Mouse (Mus musculus) myocyte (in vitro differentiated cells): ENCODE measurements around the gene Ccdc163. TPM values are rescaled to one million over a fixed set of nuclear protein-coding genes. Genes with fewer than 3 reads are reported as not detected.
A peak's percentile ranks its signal among the peaks of the same experiment; 100 is the strongest.

ENCODE experiments used
- H3K27me3 ChIP-seq: one replicate; pipeline ENCODE4 v1.6.1; 2011; ENCODE audit not compliant: control insufficient read depth, insufficient read depth, insufficient read length
- H3K36me3 ChIP-seq: one replicate; pipeline ENCODE4 v1.6.1; 2011; ENCODE audit not compliant: control insufficient read depth, insufficient read depth
- H3K4me2 ChIP-seq: one replicate; pipeline ENCODE4 v1.6.1; 2011; ENCODE audit warnings: low read depth, control low read depth
- H3K4me3 ChIP-seq: one replicate; pipeline ENCODE4 v1.5.1; 2011; ENCODE audit warnings: mild to moderate bottlenecking, control low read depth, moderate library complexity
- H3K79me2 ChIP-seq: one replicate; pipeline ENCODE4 v1.6.1; 2011; ENCODE audit not compliant: control insufficient read depth, insufficient read depth
- H3ac ChIP-seq: one replicate; pipeline ENCODE4 v1.6.1; 2011; ENCODE audit not compliant: control insufficient read depth, insufficient read length
- CEBPB ChIP-seq: IDR thresholded peaks from 2 replicates; pipeline ENCODE4 v1.6.1; 2011; ENCODE audit warnings: mild to moderate bottlenecking, moderate library complexity; ENCODE audit not compliant: poor library complexity, insufficient read depth, severe bottlenecking
- E2F4 ChIP-seq: IDR thresholded peaks from one replicate; pipeline ENCODE4 v1.6.1; 2011; ENCODE audit warnings: mild to moderate bottlenecking, control low read depth, moderate library complexity; ENCODE audit not compliant: insufficient read depth
- MAX ChIP-seq: IDR thresholded peaks from one replicate; pipeline ENCODE4 v1.6.1; 2011; ENCODE audit warnings: low read depth, mild to moderate bottlenecking, control low read depth
- MYOD1 ChIP-seq, 3 experiments: IDR thresholded peaks; one replicate each; pipeline ENCODE4 v1.6.1; 2011; ENCODE audit warnings: control low read depth in 2 of 3, low read depth in 2 of 3, mild to moderate bottlenecking in 2 of 3, moderate library complexity in 1 of 3; ENCODE audit not compliant: insufficient read length in 2 of 3, control insufficient read depth in 1 of 3
- MYOG ChIP-seq, 3 experiments: IDR thresholded peaks; one replicate each; pipeline ENCODE4 v1.6.1; 2011; ENCODE audit warnings: control low read depth in 2 of 3, low read depth in 2 of 3, mild to moderate bottlenecking in 2 of 3; ENCODE audit not compliant: insufficient read length in 2 of 3, control insufficient read depth in 1 of 3, insufficient read depth in 1 of 3
- POLR2A ChIP-seq: IDR thresholded peaks from one replicate; pipeline ENCODE4 v1.6.1; 2011; ENCODE audit warnings: low read depth, mild to moderate bottlenecking, control low read depth, moderate library complexity; ENCODE audit not compliant: insufficient read length
- POLR2AphosphoS2 ChIP-seq: IDR thresholded peaks from one replicate; pipeline ENCODE4 v1.6.1; 2011; ENCODE audit warnings: low read depth, control low read depth; ENCODE audit not compliant: insufficient read length
- REST ChIP-seq: IDR thresholded peaks from one replicate; pipeline ENCODE4 v1.6.1; 2011; ENCODE audit warnings: mild to moderate bottlenecking, control low read depth, moderate library complexity; ENCODE audit not compliant: insufficient read depth, insufficient read length
- SRF ChIP-seq: IDR thresholded peaks from one replicate; pipeline ENCODE4 v1.6.1; 2011; ENCODE audit warnings: low read depth; ENCODE audit not compliant: control insufficient read depth, insufficient read length
- TCF12 ChIP-seq: IDR thresholded peaks from one replicate; pipeline ENCODE4 v1.6.1; 2011; ENCODE audit warnings: mild to moderate bottlenecking, control low read depth; ENCODE audit not compliant: poor library complexity, insufficient read depth, severe bottlenecking
- TCF3 ChIP-seq: IDR thresholded peaks from one replicate; pipeline ENCODE4 v1.6.1; 2011; ENCODE audit warnings: low read depth, control low read depth; ENCODE audit not compliant: insufficient read length
- USF1 ChIP-seq: IDR thresholded peaks from one replicate; pipeline ENCODE4 v1.6.1; 2011; ENCODE audit warnings: low read depth, mild to moderate bottlenecking, control low read depth, moderate library complexity
- polyA plus RNA-seq: library from polyadenylated mRNA; unstranded; fragments of >200 nt; fragmentation: generic; extraction: Trizol; gene quantifications from one replicate; pipeline ENCODE4 v1.2.1, GENCODE M21; 2012; ENCODE audit warnings: missing spikeins

Ccdc163 gene
- polyA plus RNA-seq, 1 experiment: 18.9 TPM

DNA sequence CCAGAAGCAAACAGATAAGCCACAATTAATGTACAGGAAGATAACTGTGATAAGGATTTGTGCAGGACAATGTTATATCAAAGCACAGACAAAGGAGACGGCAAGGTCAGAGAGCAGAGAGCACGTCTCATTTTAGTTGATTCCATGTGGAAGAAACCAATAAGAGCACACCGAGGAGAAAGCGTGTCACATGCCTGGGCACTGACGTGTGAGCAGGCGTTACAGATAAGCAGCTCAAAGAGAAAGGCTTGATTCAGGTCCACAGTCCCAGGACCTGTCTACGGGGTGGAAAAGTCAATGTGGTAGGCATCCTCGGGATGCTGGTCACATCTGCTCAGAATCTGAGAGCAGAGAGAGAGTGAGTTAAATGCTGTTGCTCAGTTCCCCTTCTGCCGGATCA, 22.8 kb downstream of the Ccdc163 start:
- TF ChIP-seq TCF12 (no peak), POLR2AphosphoS2 (no peak), USF1 (no peak), MAX (no peak), REST (no peak), CEBPB (no peak), MYOD1 (IDR thresholded peaks at IDR 0.05; ENCODE audit: control insufficient read depth in 1 of 3, insufficient read length in 2 of 3, low read depth in 2 of 3) (no peak), MYOG (IDR thresholded peaks at IDR 0.05; ENCODE audit: control insufficient read depth in 1 of 3, insufficient read depth in 1 of 3, insufficient read length in 2 of 3, low read depth in 2 of 3) (no peak), E2F4 (no peak), SRF (no peak), POLR2A (no peak)
- Histone ChIP-seq H3K79me2 (peaks cover 14% of the 10 kb centered on the region), H3ac (no peak overlapping the region), H3K4me3 (no peak overlapping the region), H3K36me3 (no peaks in the 10 kb centered on the region), H3K27me3 (no peaks in the 10 kb centered on the region), H3K4me2 (no peak overlapping the region)

DNA sequence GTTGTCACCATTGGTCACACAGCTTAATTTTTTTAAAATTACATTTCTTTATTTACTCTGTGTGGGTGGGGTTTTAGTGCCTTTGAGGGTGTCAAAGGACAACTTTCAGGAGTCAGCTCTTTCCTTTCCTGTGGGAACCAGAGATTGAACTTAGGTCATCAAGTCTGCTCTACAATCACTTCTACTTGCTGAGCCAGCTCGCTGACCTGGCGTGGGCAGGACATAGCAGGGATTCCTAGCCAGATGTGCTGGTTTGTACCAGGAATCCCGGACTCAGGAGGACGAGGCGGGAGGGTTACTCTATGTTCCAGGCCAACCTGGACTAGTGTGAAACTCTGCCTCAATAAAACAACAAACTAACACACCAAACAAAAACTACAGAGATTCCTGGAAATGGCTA, 24.0 kb downstream of the Ccdc163 start:
- Histone ChIP-seq H3K79me2 (peaks cover 8% of the 10 kb centered on the region), H3K27me3 (no peaks in the 10 kb centered on the region), H3K4me3 (no peak overlapping the region), H3K36me3 (no peaks in the 10 kb centered on the region), H3ac (no peak overlapping the region), H3K4me2 (no peak overlapping the region)
- TF ChIP-seq POLR2A (no peak), MYOD1 (IDR thresholded peaks at IDR 0.05; ENCODE audit: control insufficient read depth in 1 of 3, insufficient read length in 2 of 3, low read depth in 2 of 3) (no peak)

DNA sequence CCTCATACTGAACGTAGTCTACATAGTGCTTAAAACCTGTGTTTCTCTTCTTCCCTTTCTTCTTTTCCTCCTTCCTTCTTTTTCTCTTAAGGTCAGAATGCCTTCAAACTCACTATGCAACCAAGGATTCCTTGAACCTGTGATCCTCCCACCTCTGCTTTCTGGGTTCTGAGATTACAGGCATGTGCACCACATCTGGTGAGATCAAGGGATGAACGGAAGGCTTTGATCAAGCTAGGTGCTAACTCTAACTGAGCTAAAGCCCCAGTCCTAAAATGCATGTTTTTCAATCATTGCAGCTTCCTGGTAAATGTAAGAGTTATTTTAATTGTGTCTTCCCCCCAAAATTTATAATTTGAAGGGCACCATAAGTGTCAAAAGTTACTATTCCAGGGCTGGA, 26.7 kb downstream of the Ccdc163 start:
- Histone ChIP-seq H3K4me3 (no peak overlapping the region), H3K27me3 (no peaks in the 10 kb centered on the region), H3K36me3 (peaks cover 2% of the 10 kb centered on the region), H3K4me2 (no peak overlapping the region), H3ac (no peak overlapping the region), H3K79me2 (no peaks in the 10 kb centered on the region)
- TF ChIP-seq SRF (no peak), MAX (no peak), REST (no peak), TCF3 (no peak), CEBPB (no peak), TCF12 (no peak), E2F4 (no peak), POLR2A (no peak), MYOD1 (IDR thresholded peaks at IDR 0.05; ENCODE audit: control insufficient read depth in 1 of 3, insufficient read length in 2 of 3, low read depth in 2 of 3) (no peak), POLR2AphosphoS2 (no peak), MYOG (IDR thresholded peaks at IDR 0.05; ENCODE audit: control insufficient read depth in 1 of 3, insufficient read depth in 1 of 3, insufficient read length in 2 of 3, low read depth in 2 of 3) (no peak), USF1 (no peak)

DNA sequence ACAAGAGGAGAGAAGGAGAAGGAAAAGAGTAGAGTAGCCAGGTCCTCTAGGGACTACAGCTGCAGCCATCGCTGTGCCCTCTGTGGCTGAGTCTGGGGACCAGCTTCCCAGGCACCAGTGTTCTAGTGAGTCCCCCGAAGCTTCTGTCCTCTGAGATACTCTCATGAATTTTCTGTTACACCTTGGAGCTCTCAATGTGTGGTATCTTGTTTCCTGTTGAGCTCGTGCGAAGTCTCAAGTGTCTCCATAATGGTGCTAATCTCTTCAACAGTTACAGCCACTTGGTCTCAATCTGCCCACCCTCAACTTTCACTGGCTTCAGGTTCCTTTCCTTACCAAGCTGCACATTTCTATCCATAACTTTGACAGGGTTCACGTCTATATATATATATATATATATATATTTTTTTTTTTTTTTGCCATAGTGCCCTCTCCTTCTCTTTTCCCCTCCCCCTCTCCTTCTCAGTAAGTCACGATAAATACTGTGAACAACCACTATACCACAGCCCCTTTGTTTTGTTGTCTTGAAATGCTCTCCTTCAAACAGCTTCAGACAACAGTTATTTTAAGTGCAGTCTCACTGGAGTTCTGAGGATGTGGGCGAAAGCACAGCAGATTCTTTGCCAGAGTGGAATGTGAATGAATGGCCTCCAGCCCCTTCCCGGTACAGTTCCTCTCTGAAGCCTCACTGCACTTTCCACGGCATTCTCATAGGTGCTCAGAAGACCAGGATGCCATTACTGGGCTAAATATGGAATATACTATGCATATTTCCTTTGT, 30.9 kb downstream of the Ccdc163 start:
- peaks cover 2% of the 10 kb centered on the region for H3K36me3 ChIP-seq
- no peak overlapping the region for H3K4me2 ChIP-seq
- no peak overlapping the region for H3ac ChIP-seq
- TF ChIP-seq SRF: no peak
- no peaks in the 10 kb centered on the region for H3K79me2 ChIP-seq
- no peaks in the 10 kb centered on the region for H3K27me3 ChIP-seq
- H3K4me3 ChIP-seq: no peak overlapping the region

DNA sequence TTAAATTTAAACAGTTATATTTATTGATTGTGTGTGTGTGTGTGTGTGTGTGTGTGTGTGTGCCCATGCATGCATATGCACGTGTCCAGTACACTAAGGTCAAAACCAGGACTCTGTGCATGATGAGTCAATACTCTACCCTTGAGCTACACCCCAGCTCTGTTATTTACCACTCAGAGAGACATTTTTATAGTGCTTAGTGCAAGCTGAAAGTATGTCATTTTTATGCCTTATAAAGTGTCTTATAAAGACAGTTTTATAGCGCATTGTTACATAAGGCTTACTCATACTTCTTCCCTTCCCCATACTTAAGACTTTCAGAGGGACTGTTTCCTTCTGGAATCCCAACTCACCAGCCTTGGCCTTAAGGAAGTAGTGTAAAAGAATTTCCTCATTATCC, 41.4 kb downstream of the Ccdc163 start:
- H3K79me2 ChIP-seq: no peaks in the 10 kb centered on the region
- no peaks in the 10 kb centered on the region for H3K36me3 ChIP-seq
- no peak overlapping the region for H3K4me3 ChIP-seq
- H3K4me2 ChIP-seq: peak overlapping the region; percentile 42
- TF ChIP-seq USF1: peak; percentile 2
- no peak for TF ChIP-seq TCF12
- H3ac ChIP-seq: no peak overlapping the region
- H3K27me3 ChIP-seq: no peaks in the 10 kb centered on the region

DNA sequence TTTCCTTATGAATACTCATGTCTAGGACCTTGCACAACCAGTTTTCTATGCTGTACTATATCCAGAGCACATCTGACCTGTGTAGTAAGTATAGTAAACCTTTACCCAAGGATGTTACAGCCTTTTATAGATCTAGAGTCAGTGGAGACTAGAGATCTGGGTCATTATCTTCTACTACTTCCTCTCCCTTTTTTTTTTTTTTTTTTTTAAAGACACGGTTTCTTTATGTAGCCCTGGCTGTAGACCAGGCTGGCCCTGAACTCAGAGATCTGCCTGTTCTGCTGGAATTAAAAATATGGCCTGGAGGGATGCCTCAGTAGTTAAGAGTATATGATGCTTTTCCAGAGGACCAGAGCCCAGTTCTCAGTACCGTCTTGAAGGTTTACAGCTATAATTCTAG, 53.6 kb downstream of the Ccdc163 start:
- no peak overlapping the region for H3K4me2 ChIP-seq
- TF ChIP-seq CEBPB: no peak
- TF ChIP-seq TCF3: no peak
- no peak for TF ChIP-seq MAX
- no peak for TF ChIP-seq E2F4
- TF ChIP-seq REST: no peak
- TF ChIP-seq TCF12: no peak

More for the DNA sequence above, 53.6 kb downstream of the Ccdc163 start:
- Histone ChIP-seq H3K79me2 (no peaks in the 10 kb centered on the region), H3K36me3 (no peaks in the 10 kb centered on the region), H3ac (no peak overlapping the region), H3K27me3 (no peaks in the 10 kb centered on the region), H3K4me3 (no peak overlapping the region)
